Mouse (Mus musculus): ENCODE measurements at regions not wholly inside any gene's neighbourhood (a gene's known extent, or its start where the extent isn't known, plus 50 kb on each side); places are given as distances from the start of the nearest gene placed in this dataset.

DNA sequence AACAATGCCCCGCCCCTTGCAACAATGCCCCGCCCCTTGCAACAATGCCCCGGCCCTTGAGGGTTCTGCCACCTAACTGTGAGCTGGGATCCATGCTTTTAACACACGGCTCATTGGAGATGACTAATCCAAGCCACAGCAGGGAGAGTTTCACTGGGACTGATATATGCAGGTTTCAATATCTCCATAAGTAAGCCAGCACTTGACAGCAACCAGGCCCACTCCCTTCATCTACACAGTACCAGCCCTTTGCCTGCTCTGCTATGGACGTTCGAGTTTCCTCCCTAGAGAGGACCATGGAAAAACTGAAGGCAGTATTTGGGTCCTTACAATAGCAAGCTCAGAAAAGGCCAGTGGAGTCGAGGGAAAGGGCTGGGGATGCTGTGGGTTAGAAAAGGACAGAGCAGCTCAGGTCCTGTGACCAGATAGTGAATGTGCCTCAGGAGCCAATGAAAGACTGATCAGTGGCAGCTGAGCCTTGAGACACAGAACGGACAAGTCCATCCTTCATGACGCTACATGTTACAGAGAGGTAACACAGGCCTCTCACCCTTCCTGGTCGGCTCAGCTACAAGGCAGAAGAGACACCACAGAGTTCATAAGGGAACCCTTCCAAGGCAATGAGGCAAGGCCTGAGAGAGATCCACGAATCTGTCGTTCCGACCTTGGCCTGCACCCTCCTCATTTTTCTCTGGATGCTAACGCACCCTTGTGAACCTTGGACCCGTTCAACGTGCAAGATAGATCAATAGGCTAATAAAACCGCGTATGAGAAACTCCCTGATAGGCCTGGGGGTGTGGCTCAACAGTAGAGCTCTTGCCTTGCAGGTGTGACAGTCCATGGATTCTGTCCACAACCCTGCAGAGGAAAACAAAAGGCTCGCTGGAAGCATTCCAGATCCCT lies 114.5 kb downstream of the Sp3 start:
- TF ChIP-seq GATA1 (IDR thresholded peaks at IDR 0.05; ENCODE audit: borderline replicate concordance, low read length) (no peak), FLI1 (IDR thresholded peaks at IDR 0.05; ENCODE audit: low read length) (no peak)
- Histone ChIP-seq H3K4me1 (no peaks in the 10 kb centered on the region), H3K27me3 (replicated peaks) (peaks cover 7% of the 10 kb centered on the region), H3K9me3 (peaks cover 20% of the 10 kb centered on the region), H3K4me3 (replicated peaks) (no peak overlapping the region), H3K36me3 (replicated peaks; ENCODE audit: low read length) (no peaks in the 10 kb centered on the region)

- H3K27me3 ChIP-seq (replicated peaks): peaks cover 7% of the 10 kb centered on the region
- H3K4me1 ChIP-seq: no peaks in the 10 kb centered on the region
- peaks cover 20% of the 10 kb centered on the region for H3K9me3 ChIP-seq
- no peaks in the 10 kb centered on the region for H3K36me3 ChIP-seq (replicated peaks; ENCODE audit: low read length)
- TF ChIP-seq FLI1 (IDR thresholded peaks at IDR 0.05; ENCODE audit: low read length) (no peak), GATA1 (IDR thresholded peaks at IDR 0.05; ENCODE audit: borderline replicate concordance, low read length) (no peak)
- no peak overlapping the region for H3K4me3 ChIP-seq (replicated peaks)
These were observed 113.9 kb downstream of the Sp3 start for GRCm38 (mm10) chr2:72866366-72866688.

- H3K9me3 ChIP-seq: peaks cover 20% of the 10 kb centered on the region
- H3K36me3 ChIP-seq (replicated peaks; ENCODE audit: low read length): no peaks in the 10 kb centered on the region
- peaks cover 9% of the 10 kb centered on the region for H3K27me3 ChIP-seq (replicated peaks)
- no peak for TF ChIP-seq GATA1 (IDR thresholded peaks at IDR 0.05; ENCODE audit: borderline replicate concordance, low read length)
- no peak for TF ChIP-seq FLI1 (IDR thresholded peaks at IDR 0.05; ENCODE audit: low read length)
- H3K4me3 ChIP-seq (replicated peaks): no peak overlapping the region
- H3K4me1 ChIP-seq: no peaks in the 10 kb centered on the region
These were observed 112.1 kb downstream of the Sp3 start for GRCm38 (mm10) chr2:72868173-72868572.

- H3K4me1 ChIP-seq: peaks cover 6% of the 10 kb centered on the region; the same call in 1 of the 2 replicates
- peaks cover 11% of the 10 kb centered on the region for H3K27me3 ChIP-seq (replicated peaks)
- no peak for TF ChIP-seq GATA1 (IDR thresholded peaks at IDR 0.05; ENCODE audit: borderline replicate concordance, low read length)
- TF ChIP-seq FLI1 (IDR thresholded peaks at IDR 0.05; ENCODE audit: low read length): no peak
- H3K36me3 ChIP-seq (replicated peaks; ENCODE audit: low read length): no peaks in the 10 kb centered on the region
- no peak overlapping the region for H3K4me3 ChIP-seq (replicated peaks)
- peaks cover 14% of the 10 kb centered on the region for H3K9me3 ChIP-seq
These were observed 108.4 kb downstream of the Sp3 start for GRCm38 (mm10) chr2:72871836-72872235.

DNA sequence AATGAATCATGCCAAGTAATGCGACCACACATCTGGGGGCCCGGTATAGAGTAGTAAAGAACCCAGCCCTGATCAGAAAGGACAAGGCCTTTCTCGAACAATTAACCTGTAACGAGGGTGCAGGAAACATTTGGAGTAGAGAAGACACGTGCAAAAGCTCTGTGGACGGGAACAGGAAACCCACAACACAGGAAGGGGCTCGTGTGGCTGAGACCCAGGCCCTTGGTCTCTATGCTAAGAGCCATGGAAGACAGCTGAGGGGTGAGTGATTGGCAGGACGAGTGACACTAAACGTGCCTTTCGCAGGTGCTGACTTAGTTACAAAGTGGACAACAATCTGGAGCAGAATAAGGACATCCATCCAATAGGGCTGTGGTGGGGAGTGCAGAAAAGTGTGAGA lies 106.3 kb downstream of the Sp3 start:
- H3K4me1 ChIP-seq: peaks cover 6% of the 10 kb centered on the region; the same call in 1 of the 2 replicates
- H3K9me3 ChIP-seq: no peaks in the 10 kb centered on the region
- H3K4me3 ChIP-seq (replicated peaks): no peak overlapping the region
- TF ChIP-seq FLI1 (IDR thresholded peaks at IDR 0.05; ENCODE audit: low read length) (no peak), GATA1 (IDR thresholded peaks at IDR 0.05; ENCODE audit: borderline replicate concordance, low read length) (no peak)
- H3K36me3 ChIP-seq (replicated peaks; ENCODE audit: low read length): no peaks in the 10 kb centered on the region
- peaks cover 4% of the 10 kb centered on the region for H3K27me3 ChIP-seq (replicated peaks)

DNA sequence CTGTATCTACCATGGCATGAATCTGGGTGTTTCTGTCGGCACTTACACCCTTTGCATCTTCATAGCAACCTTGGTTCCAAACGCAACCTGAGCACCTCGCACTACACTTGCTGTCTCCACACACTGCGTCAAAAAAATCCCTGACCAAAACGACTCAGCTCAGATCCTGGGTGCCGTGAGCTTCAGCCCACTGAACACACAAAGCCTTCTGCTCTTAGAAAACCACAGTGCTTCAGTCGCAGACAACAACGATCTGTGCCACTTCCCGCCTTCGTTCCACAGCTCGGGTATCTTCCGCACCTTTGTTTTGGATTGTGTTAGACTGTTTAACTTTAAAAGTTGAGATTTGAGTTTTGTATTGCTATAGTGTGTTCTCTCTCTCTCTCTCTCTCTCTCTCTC lies 105.7 kb downstream of the Sp3 start:
- peaks cover 4% of the 10 kb centered on the region for H3K27me3 ChIP-seq (replicated peaks)
- no peaks in the 10 kb centered on the region for H3K9me3 ChIP-seq
- TF ChIP-seq GATA1 (IDR thresholded peaks at IDR 0.05; ENCODE audit: borderline replicate concordance, low read length): no peak
- no peak for TF ChIP-seq FLI1 (IDR thresholded peaks at IDR 0.05; ENCODE audit: low read length)
- no peak overlapping the region for H3K4me3 ChIP-seq (replicated peaks)
- no peaks in the 10 kb centered on the region for H3K36me3 ChIP-seq (replicated peaks; ENCODE audit: low read length)
- peaks cover 6% of the 10 kb centered on the region; the same call in 1 of the 2 replicates for H3K4me1 ChIP-seq

DNA sequence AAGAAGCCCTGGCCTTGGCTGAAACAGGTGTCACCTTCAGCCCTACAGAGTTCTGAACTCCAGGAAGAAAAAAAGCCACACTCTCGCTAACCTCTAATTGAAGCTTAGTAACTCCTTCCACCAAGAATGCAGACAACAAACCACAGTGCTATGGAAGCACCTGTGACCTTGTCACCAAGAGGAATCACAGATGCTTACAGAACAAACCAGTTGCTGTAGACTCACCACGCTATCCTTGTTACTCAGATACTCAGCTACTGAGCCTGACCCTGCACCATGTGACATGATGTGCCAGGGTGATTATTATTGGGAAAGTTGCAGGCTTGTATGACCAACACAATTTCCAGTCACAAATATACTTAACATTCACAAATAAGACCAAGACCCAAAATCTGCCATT lies 104.6 kb downstream of the Sp3 start:
- Histone ChIP-seq H3K9me3 (no peaks in the 10 kb centered on the region), H3K36me3 (replicated peaks; ENCODE audit: low read length) (no peaks in the 10 kb centered on the region), H3K4me1 (peaks cover 6% of the 10 kb centered on the region; the same call in 1 of the 2 replicates), H3K27me3 (replicated peaks) (peaks cover 4% of the 10 kb centered on the region), H3K4me3 (replicated peaks) (no peak overlapping the region)
- TF ChIP-seq GATA1 (IDR thresholded peaks at IDR 0.05; ENCODE audit: borderline replicate concordance, low read length) (no peak), FLI1 (IDR thresholded peaks at IDR 0.05; ENCODE audit: low read length) (no peak)

DNA sequence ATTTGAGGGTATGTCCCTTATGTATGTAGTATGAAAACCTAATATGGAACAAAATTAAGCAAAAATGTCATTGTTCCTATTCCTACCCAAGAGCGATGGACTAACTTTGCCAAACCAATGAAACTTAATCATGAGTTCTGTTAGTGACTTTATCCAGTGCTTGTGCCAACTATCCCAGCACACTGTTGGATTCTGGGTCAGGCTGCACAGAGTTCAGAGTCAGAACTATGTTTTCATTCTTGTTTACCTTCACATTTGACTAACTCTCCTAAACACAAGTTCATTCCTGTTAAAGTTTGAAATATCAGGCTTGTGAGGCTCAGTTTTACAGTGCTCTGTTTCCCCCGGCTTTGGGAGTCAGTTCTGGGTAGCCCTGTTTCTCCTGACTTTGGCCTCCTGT lies 100.2 kb downstream of the Sp3 start:
- Histone ChIP-seq H3K4me3 (replicated peaks) (no peak overlapping the region), H3K27me3 (replicated peaks) (peaks cover 2% of the 10 kb centered on the region), H3K4me1 (no peaks in the 10 kb centered on the region), H3K36me3 (replicated peaks; ENCODE audit: low read length) (no peaks in the 10 kb centered on the region), H3K9me3 (no peaks in the 10 kb centered on the region)
- TF ChIP-seq GATA1 (IDR thresholded peaks at IDR 0.05; ENCODE audit: borderline replicate concordance, low read length): no peak
- TF ChIP-seq FLI1 (IDR thresholded peaks at IDR 0.05; ENCODE audit: low read length): no peak

GRCm38 (mm10) chr2:72881554-72881953 lies 98.7 kb downstream of the Sp3 start:
- TF ChIP-seq FLI1 (IDR thresholded peaks at IDR 0.05; ENCODE audit: low read length) (no peak), GATA1 (IDR thresholded peaks at IDR 0.05; ENCODE audit: borderline replicate concordance, low read length) (no peak)
- no peaks in the 10 kb centered on the region for H3K4me1 ChIP-seq

DNA sequence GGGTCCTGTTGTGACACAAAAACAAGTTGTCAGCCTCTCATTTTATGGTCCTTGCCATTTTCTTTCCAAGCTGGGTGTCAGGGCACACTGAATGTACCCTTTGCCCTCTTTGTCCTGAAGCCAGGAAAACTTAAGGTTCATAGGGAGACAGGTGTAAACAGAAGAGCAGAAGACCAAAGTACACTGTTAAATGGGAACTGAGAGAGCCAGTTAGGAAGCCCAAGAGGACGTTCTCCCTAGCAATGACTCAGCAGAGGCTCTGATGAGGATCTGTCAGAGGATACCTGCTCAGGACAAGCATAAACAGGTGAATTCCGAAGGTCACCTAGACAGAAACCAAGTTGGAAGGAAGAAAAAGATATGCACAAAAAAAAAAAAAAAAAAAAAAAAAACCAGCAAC lies 94.0 kb downstream of the Sp3 start:
- no peak overlapping the region for H3K4me3 ChIP-seq (replicated peaks)
- H3K36me3 ChIP-seq (replicated peaks; ENCODE audit: low read length): no peaks in the 10 kb centered on the region
- H3K9me3 ChIP-seq: 0 out of 2 replicates have a peak, but pooled peaks cover 3% of the 10 kb centered on the region
- H3K4me1 ChIP-seq: no peaks in the 10 kb centered on the region; the same call in 1 of the 2 replicates
- no peaks in the 10 kb centered on the region for H3K27me3 ChIP-seq (replicated peaks)
- TF ChIP-seq GATA1 (IDR thresholded peaks at IDR 0.05; ENCODE audit: borderline replicate concordance, low read length): no peak
- TF ChIP-seq FLI1 (IDR thresholded peaks at IDR 0.05; ENCODE audit: low read length): no peak

More at GRCm38 (mm10) chr2:72881554-72881953, 98.7 kb downstream of the Sp3 start:
- no peak overlapping the region for H3K4me3 ChIP-seq (replicated peaks)
- H3K9me3 ChIP-seq: no peaks in the 10 kb centered on the region
- H3K27me3 ChIP-seq (replicated peaks): peaks cover under 1% of the 10 kb centered on the region
- H3K36me3 ChIP-seq (replicated peaks; ENCODE audit: low read length): no peaks in the 10 kb centered on the region
